Mouse (Mus musculus) heart, embryonic 14.5 days (tissue): ENCODE results near the gene F2rl3. TPM values are rescaled to one million over a fixed set of nuclear protein-coding genes. Genes with fewer than 3 reads are reported as not detected.

Experiments used
- ATAC-seq: fragments of 200-750 bp; cut with Nextera tagmentation; 2 replicates; pipeline ENCODE4 v1.8.0; 2017; ENCODE audit warnings: low read depth, moderate TSS enrichment; ENCODE audit not compliant: insufficient number of reproducible peaks, insufficient read depth, low FRiP score
- H3K27ac ChIP-seq, 2 experiments: fragments of 200-500 bp in 1 of 2; fragments of 300-500 bp in 1 of 2; sonication (generic) in 1 of 2; replicated peaks in 1 of 2; 2 replicates each; pipeline ENCODE4 v1.5.1; 2012 to 2014; ENCODE audit warnings: low read depth in 2 of 2, low read length in 2 of 2, control low read depth in 1 of 2, mild to moderate bottlenecking in 1 of 2, mixed read lengths in 1 of 2; ENCODE audit not compliant: control insufficient read depth in 1 of 2, insufficient read depth in 1 of 2
- H3K27me3 ChIP-seq: fragments of 300-500 bp; sonication (generic); 2 replicates; pipeline ENCODE4 v1.6.1; 2014; ENCODE audit warnings: mild to moderate bottlenecking, low read length, control low read depth; ENCODE audit not compliant: control insufficient read depth, insufficient read depth
- H3K36me3 ChIP-seq: fragments of 300-500 bp; sonication (generic); 2 replicates; pipeline ENCODE4 v1.6.1; 2014; ENCODE audit warnings: mild to moderate bottlenecking, control low read depth, low read length, mixed read lengths; ENCODE audit not compliant: control insufficient read depth, insufficient read depth
- H3K4me1 ChIP-seq, 2 experiments: fragments of 200-500 bp in 1 of 2; fragments of 300-500 bp in 1 of 2; sonication (generic) in 1 of 2; 2 replicates each; pipeline ENCODE4 v1.6.1; 2012 to 2014; ENCODE audit warnings: low read length in 2 of 2, control low read depth in 1 of 2, mixed read lengths in 1 of 2; ENCODE audit not compliant: control insufficient read depth in 2 of 2, insufficient read depth in 2 of 2
- H3K4me2 ChIP-seq: fragments of 300-500 bp; sonication (generic); 2 replicates; pipeline ENCODE4 v1.6.1; 2014; ENCODE audit warnings: mild to moderate bottlenecking, low read length
- H3K4me3 ChIP-seq, 2 experiments: fragments of 200-500 bp in 1 of 2; fragments of 300-500 bp in 1 of 2; sonication (generic) in 1 of 2; 2 replicates each; pipeline ENCODE4 v1.5.1; 2012 to 2014; ENCODE audit warnings: low read length in 2 of 2, mild to moderate bottlenecking in 2 of 2, control low read depth in 1 of 2, low read depth in 1 of 2, moderate library complexity in 1 of 2; ENCODE audit not compliant: control insufficient read depth in 1 of 2, insufficient read depth in 1 of 2
- H3K9ac ChIP-seq: fragments of 300-500 bp; sonication (generic); 2 replicates; pipeline ENCODE4 v1.6.1; 2014; ENCODE audit warnings: mild to moderate bottlenecking, low read length
- H3K9me3 ChIP-seq: fragments of 300-500 bp; sonication (generic); 2 replicates; pipeline ENCODE4 v1.6.1; 2016; ENCODE audit warnings: low read length, control low read depth; ENCODE audit not compliant: control insufficient read depth
- WGBS: fragments of 180-500 bp; shearing (Covaris S2); extraction: QIAGEN DNeasy Blood & Tissue Kit; methylation state at CpG from one replicate; pipeline ENCODE4 v1.1.7; 2014; 5-methylcytosine and 5-hydroxymethylcytosine counted together
- polyA plus RNA-seq: library from polyadenylated mRNA; unstranded; fragments of >200 nt; fragmentation: Nextera tagmentation; extraction: Ambion mirVana; gene quantifications from 2 replicates; pipeline ENCODE4 v1.2.1, GENCODE M21; 2014

Gene F2rl3
- 0.59 and 1.3 TPM in 2 replicates for polyA plus RNA-seq

- Histone ChIP-seq H3K4me2 (no peak within 1 kb of the TSS), H3K9ac (no peak within 1 kb of the TSS), H3K36me3 (peaks cover 24% of the 10 kb centered on the region), H3K27ac (peak within 1 kb of the TSS in 1 of 2 experiments; percentile 22; a peak in 1 of 4 replicates), H3K9me3 (no peaks in the 10 kb centered on the region), H3K27me3 (no peaks in the 10 kb centered on the region), H3K4me3 (no peak within 1 kb of the TSS), H3K4me1 (peaks cover 0 to 3% of the 10 kb centered on the region in 2 experiments; a peak in 2 of 4 replicates)
- WGBS: 60% methylated on average over 7 of the region's 7 CpGs
- no peak for ATAC-seq
Measured at GRCm38 (mm10) chr8:72761322-72762051, at the start of gene F2rl3. Gene F2rl3 (plus strand): TSS chr8:72761880.

- WGBS: 58% methylated on average over 6 of the region's 6 CpGs
- Histone ChIP-seq H3K4me2 (no peak overlapping the region), H3K27ac (no peak overlapping the region), H3K4me1 (no peaks in the 10 kb centered on the region), H3K36me3 (no peaks in the 10 kb centered on the region), H3K4me3 (no peak overlapping the region), H3K9me3 (no peaks in the 10 kb centered on the region), H3K27me3 (no peaks in the 10 kb centered on the region), H3K9ac (no peak overlapping the region)
- ATAC-seq: no peak
Measured at GRCm38 (mm10) chr8:72712569-72712968, 49.1 kb upstream of the F2rl3 start.

GRCm38 (mm10) chr8:72716594-72716993 is 45.1 kb upstream of the F2rl3 start:
- Histone ChIP-seq H3K36me3 (no peaks in the 10 kb centered on the region), H3K4me2 (no peak overlapping the region), H3K4me3 (no peak overlapping the region), H3K27ac (no peak overlapping the region), H3K9ac (no peak overlapping the region), H3K27me3 (no peaks in the 10 kb centered on the region), H3K9me3 (no peaks in the 10 kb centered on the region), H3K4me1 (no peaks in the 10 kb centered on the region)
- no peak for ATAC-seq
- 65% methylated on average over 5 of the region's 5 CpGs for WGBS

GRCm38 (mm10) chr8:72720541-72720940 is 41.1 kb upstream of the F2rl3 start:
- Histone ChIP-seq H3K4me3 (no peak overlapping the region), H3K36me3 (peaks cover 11% of the 10 kb centered on the region), H3K27me3 (no peaks in the 10 kb centered on the region), H3K9me3 (no peaks in the 10 kb centered on the region), H3K4me2 (no peak overlapping the region), H3K4me1 (peaks cover 5 to 9% of the 10 kb centered on the region in 2 experiments), H3K9ac (no peak overlapping the region), H3K27ac (no peak overlapping the region)
- no peak for ATAC-seq
- WGBS: 4% methylated on average over 1 of the region's 1 CpGs

- H3K27ac ChIP-seq: peak within 1 kb of the TSS in 1 of 2 experiments; percentile 12; a peak in 2 of 4 replicates
- no peaks in the 10 kb centered on the region for H3K27me3 ChIP-seq
- H3K4me2 ChIP-seq: peak within 1 kb of the TSS; percentile 96
- no peaks in the 10 kb centered on the region for H3K9me3 ChIP-seq
- peak within 1 kb of the TSS; percentile 94 to 98 for H3K4me3 ChIP-seq
- peaks cover 36% of the 10 kb centered on the region for H3K36me3 ChIP-seq
- peaks cover 5 to 9% of the 10 kb centered on the region in 2 experiments for H3K4me1 ChIP-seq
- peak; percentile 95 for ATAC-seq
- peak within 1 kb of the TSS; percentile 98 for H3K9ac ChIP-seq
- 13% methylated on average over 56 of the region's 56 CpGs for WGBS
Measured at GRCm38 (mm10) chr8:72722769-72723650, 38.7 kb upstream of the F2rl3 start, which contains the start of gene Sin3b. Gene Sin3b (plus strand): TSS chr8:72723285.

GRCm38 (mm10) chr8:72723651-72724001 is 38.1 kb upstream of the F2rl3 start:
- H3K9me3 ChIP-seq: no peaks in the 10 kb centered on the region
- no peak for ATAC-seq
- H3K27me3 ChIP-seq: no peaks in the 10 kb centered on the region
- H3K9ac ChIP-seq: peak overlapping the region; percentile 98
- WGBS: under 1% methylated on average over 30 of the region's 30 CpGs
- H3K36me3 ChIP-seq: peaks cover 42% of the 10 kb centered on the region
- H3K27ac ChIP-seq: peak overlapping the region in 1 of 2 experiments; percentile 12; a peak in 1 of 4 replicates
- H3K4me1 ChIP-seq: peaks cover 5 to 9% of the 10 kb centered on the region in 2 experiments
- H3K4me3 ChIP-seq: peak overlapping the region; percentile 94 to 98
- peak overlapping the region; percentile 96 for H3K4me2 ChIP-seq

- H3K36me3 ChIP-seq: peaks cover 91% of the 10 kb centered on the region
- no peak overlapping the region for H3K4me2 ChIP-seq
- 55% methylated on average over 1 of the region's 1 CpGs for WGBS
- no peak overlapping the region for H3K9ac ChIP-seq
- ATAC-seq: no peak
- no peaks in the 10 kb centered on the region for H3K9me3 ChIP-seq
- H3K27me3 ChIP-seq: no peaks in the 10 kb centered on the region
- H3K27ac ChIP-seq: no peak overlapping the region
- H3K4me1 ChIP-seq: peaks cover 5 to 9% of the 10 kb centered on the region in 2 experiments
- no peak overlapping the region for H3K4me3 ChIP-seq
Measured at GRCm38 (mm10) chr8:72728636-72729035, 33.0 kb upstream of the F2rl3 start.
